Mouse (Mus musculus) MEL (cell line): Measurements from ENCODE around the gene Gm20388. TPM values are rescaled to one million over a fixed set of nuclear protein-coding genes. Genes with fewer than 3 reads are reported as not detected.

Source experiments
- DNase-seq: peaks from one replicate; pipeline ENCODE4 v3.0.0; 2011; ENCODE audit warnings: low read depth, low spot score
- H3K27ac ChIP-seq: 2 replicates; pipeline ENCODE4 v1.5.1; 2012; ENCODE audit warnings: low read depth, mild to moderate bottlenecking, control low read depth, low read length, moderate library complexity; ENCODE audit not compliant: control insufficient read depth
- H3K27me3 ChIP-seq, 2 experiments: fragments of 150-350 bp in 1 of 2; sonication (generic) in 1 of 2; 2 replicates each; pipeline ENCODE4 v1.6.1; 2012; ENCODE audit warnings: low read length in 2 of 2, mild to moderate bottlenecking in 2 of 2, improper control_type of control experiment in 1 of 2, moderate library complexity in 1 of 2; ENCODE audit not compliant: insufficient read depth in 2 of 2, control insufficient read depth in 1 of 2
- H3K36me3 ChIP-seq, 2 experiments: 2 replicates each; pipeline ENCODE4 v1.6.1; 2012 to 2014; ENCODE audit warnings: low read length in 2 of 2, improper control_type of control experiment in 1 of 2, inconsistent platforms in 1 of 2, mild to moderate bottlenecking in 1 of 2; ENCODE audit not compliant: insufficient read depth in 2 of 2, control insufficient read depth in 1 of 2
- H3K4me1 ChIP-seq, 2 experiments: fragments of 150-350 bp in 1 of 2; sonication (generic) in 1 of 2; 2 replicates each; pipeline ENCODE4 v1.6.1; 2012; ENCODE audit warnings: low read length in 2 of 2, improper control_type of control experiment in 1 of 2, mild to moderate bottlenecking in 1 of 2; ENCODE audit not compliant: insufficient read depth in 2 of 2, control insufficient read depth in 1 of 2
- H3K4me3 ChIP-seq, 2 experiments: fragments of 150-350 bp in 1 of 2; sonication (generic) in 1 of 2; 2 replicates each; pipeline ENCODE4 v1.5.1; 2012; ENCODE audit warnings: low read depth in 2 of 2, low read length in 2 of 2, mild to moderate bottlenecking in 2 of 2, moderate library complexity in 2 of 2, control low read depth in 1 of 2, improper control_type of control experiment in 1 of 2; ENCODE audit not compliant: control insufficient read depth in 1 of 2, insufficient read depth in 1 of 2
- H3K79me2 ChIP-seq: 2 replicates; pipeline ENCODE4 v1.6.1; 2012; ENCODE audit warnings: mild to moderate bottlenecking, low read length, moderate library complexity; ENCODE audit not compliant: control insufficient read depth, poor library complexity, insufficient read depth
- H3K9ac ChIP-seq: 2 replicates; pipeline ENCODE4 v1.6.1; 2012; ENCODE audit warnings: low read depth, mild to moderate bottlenecking, control low read depth, low read length, moderate library complexity; ENCODE audit not compliant: control insufficient read depth, poor library complexity, severe bottlenecking
- H3K9me3 ChIP-seq: fragments of 150-350 bp; sonication (generic); replicated peaks from 2 replicates; pipeline ENCODE4 v1.6.1; 2012; ENCODE audit warnings: mild to moderate bottlenecking, low read length, improper control_type of control experiment, moderate library complexity; ENCODE audit not compliant: insufficient read depth
- BHLHE40 ChIP-seq: IDR thresholded peaks from 2 replicates; pipeline ENCODE4 v1.6.1; 2012; ENCODE audit warnings: low read depth, mild to moderate bottlenecking, inconsistent platforms, low read length, improper control_type of control experiment, borderline replicate concordance
- CHD1 ChIP-seq: IDR thresholded peaks from 2 replicates; pipeline ENCODE4 v1.6.1; 2012; ENCODE audit warnings: low read depth, mild to moderate bottlenecking, inconsistent platforms, low read length, improper control_type of control experiment
- CHD2 ChIP-seq: IDR thresholded peaks from 2 replicates; pipeline ENCODE4 v1.6.1; 2011; ENCODE audit warnings: low read length, improper control_type of control experiment
- ELF1 ChIP-seq: IDR thresholded peaks from 2 replicates; pipeline ENCODE4 v1.6.1; 2014; ENCODE audit warnings: low read depth, mild to moderate bottlenecking, inconsistent platforms, low read length, improper control_type of control experiment, moderate library complexity
- GATA1 ChIP-seq: IDR thresholded peaks from 2 replicates; pipeline ENCODE4 v1.6.1; 2011; ENCODE audit warnings: low read depth, low read length, improper control_type of control experiment
- HCFC1 ChIP-seq: IDR thresholded peaks from 2 replicates; pipeline ENCODE4 v1.6.1; 2012; ENCODE audit warnings: low read depth, mild to moderate bottlenecking, inconsistent platforms, low read length, improper control_type of control experiment, moderate library complexity
- JUND ChIP-seq: IDR thresholded peaks from 2 replicates; pipeline ENCODE4 v1.6.1; 2011; ENCODE audit warnings: low read depth, mild to moderate bottlenecking, improper control_type of control experiment, low read length
- KAT2A ChIP-seq: conservative IDR thresholded peaks from 2 replicates; pipeline ENCODE4 v1.6.1; 2012; ENCODE audit warnings: low read depth, low read length, improper control_type of control experiment, inconsistent platforms
- MAX ChIP-seq: IDR thresholded peaks from 2 replicates; pipeline ENCODE4 v1.6.1; 2011; ENCODE audit warnings: low read length, improper control_type of control experiment
- MAZ ChIP-seq: IDR thresholded peaks from 2 replicates; pipeline ENCODE4 v1.6.1; 2012; ENCODE audit warnings: low read depth, mild to moderate bottlenecking, inconsistent platforms, low read length, improper control_type of control experiment
- MEF2A ChIP-seq: IDR thresholded peaks from 2 replicates; pipeline ENCODE4 v1.6.1; 2014; ENCODE audit warnings: low read depth, mild to moderate bottlenecking, inconsistent platforms, low read length, improper control_type of control experiment; ENCODE audit not compliant: poor library complexity, insufficient replicate concordance, severe bottlenecking; ENCODE audit errors: extremely low read depth
- MXI1 ChIP-seq: IDR thresholded peaks from 2 replicates; pipeline ENCODE4 v1.6.1; 2011; ENCODE audit warnings: mild to moderate bottlenecking, low read depth, low read length, improper control_type of control experiment
- MYB ChIP-seq: IDR thresholded peaks from 2 replicates; pipeline ENCODE4 v1.6.1; 2011; ENCODE audit warnings: mild to moderate bottlenecking, low read depth, low read length, improper control_type of control experiment
- MYC ChIP-seq: IDR thresholded peaks from 2 replicates; pipeline ENCODE4 v1.6.1; 2011; ENCODE audit warnings: low read depth, mild to moderate bottlenecking, low read length, improper control_type of control experiment, moderate library complexity
- POLR2A ChIP-seq, 2 experiments: IDR thresholded peaks; 2 replicates each; pipeline ENCODE4 v1.6.1; 2011 to 2012; ENCODE audit warnings: low read length in 2 of 2, mild to moderate bottlenecking in 2 of 2, control low read depth in 1 of 2, improper control_type of control experiment in 1 of 2, low read depth in 1 of 2, moderate library complexity in 1 of 2; ENCODE audit not compliant: control insufficient read depth in 1 of 2, insufficient read depth in 1 of 2, poor library complexity in 1 of 2
- POLR2AphosphoS5 ChIP-seq: IDR thresholded peaks from 2 replicates; pipeline ENCODE4 v1.6.1; 2012; ENCODE audit warnings: low read depth, borderline replicate concordance, mild to moderate bottlenecking, inconsistent platforms, low read length, moderate library complexity, mixed read lengths
- RAD21 ChIP-seq: IDR thresholded peaks from 2 replicates; pipeline ENCODE4 v1.6.1; 2011; ENCODE audit warnings: mild to moderate bottlenecking, low read depth, low read length, improper control_type of control experiment
- RCOR1 ChIP-seq: IDR thresholded peaks from 2 replicates; pipeline ENCODE4 v1.6.1; 2012; ENCODE audit warnings: low read depth, mild to moderate bottlenecking, inconsistent platforms, low read length, improper control_type of control experiment
- SMC3 ChIP-seq: IDR thresholded peaks from 2 replicates; pipeline ENCODE4 v1.6.1; 2011; ENCODE audit warnings: low read depth, low read length, improper control_type of control experiment
- TAL1 ChIP-seq: IDR thresholded peaks from 2 replicates; pipeline ENCODE4 v1.6.1; 2012; ENCODE audit warnings: mild to moderate bottlenecking, inconsistent platforms, low read length, moderate library complexity, mixed read lengths
- TCF12 ChIP-seq: IDR thresholded peaks from 2 replicates; pipeline ENCODE4 v1.6.1; 2014; ENCODE audit warnings: low read depth, mild to moderate bottlenecking, inconsistent platforms, low read length, improper control_type of control experiment, moderate library complexity
- USF2 ChIP-seq, 2 experiments: IDR thresholded peaks; 2 replicates each; pipeline ENCODE4 v1.6.1; 2011 to 2012; ENCODE audit warnings: improper control_type of control experiment in 2 of 2, low read length in 2 of 2, borderline replicate concordance in 1 of 2, inconsistent platforms in 1 of 2, low read depth in 1 of 2, mild to moderate bottlenecking in 1 of 2; ENCODE audit not compliant: insufficient read depth in 1 of 2
- ZC3H11A ChIP-seq: IDR thresholded peaks from 2 replicates; pipeline ENCODE4 v1.6.1; 2012; ENCODE audit warnings: low read depth, mild to moderate bottlenecking, inconsistent platforms, low read length, improper control_type of control experiment
- ZKSCAN1 ChIP-seq: IDR thresholded peaks from 2 replicates; pipeline ENCODE4 v1.6.1; 2012; ENCODE audit warnings: low read depth, mild to moderate bottlenecking, inconsistent platforms, low read length, improper control_type of control experiment, moderate library complexity
- ZMIZ1 ChIP-seq: IDR thresholded peaks from 2 replicates; pipeline ENCODE4 v1.6.1; 2012; ENCODE audit warnings: low read depth, mild to moderate bottlenecking, inconsistent platforms, low read length, improper control_type of control experiment, moderate library complexity
- polyA plus RNA-seq, 2 experiments: library from polyadenylated mRNA; stranded (reverse) in 1 of 2; unstranded in 1 of 2; fragments of >175 nt in 1 of 2; fragments of >200 nt in 1 of 2; gene quantifications; 2 replicates each; pipeline versions ENCODE4 v1.2.1 to v1.2.4; 2012; ENCODE audit warnings: low replicate concordance in 2 of 2, low read depth in 1 of 2; ENCODE audit not compliant: insufficient read length in 2 of 2, insufficient read depth in 1 of 2, missing spikeins in 1 of 2
- total RNA-seq: library from RNA; depleted of rRNA; stranded (reverse); fragments of 300-350 nt; gene quantifications from 2 replicates; pipeline ENCODE4 v1.2.3, GENCODE M21; 2012

The Gm20388 gene
- total and polyA plus RNA-seq, 3 experiments, result 11.1 to 17.8 TPM; not detected in 1

DNA sequence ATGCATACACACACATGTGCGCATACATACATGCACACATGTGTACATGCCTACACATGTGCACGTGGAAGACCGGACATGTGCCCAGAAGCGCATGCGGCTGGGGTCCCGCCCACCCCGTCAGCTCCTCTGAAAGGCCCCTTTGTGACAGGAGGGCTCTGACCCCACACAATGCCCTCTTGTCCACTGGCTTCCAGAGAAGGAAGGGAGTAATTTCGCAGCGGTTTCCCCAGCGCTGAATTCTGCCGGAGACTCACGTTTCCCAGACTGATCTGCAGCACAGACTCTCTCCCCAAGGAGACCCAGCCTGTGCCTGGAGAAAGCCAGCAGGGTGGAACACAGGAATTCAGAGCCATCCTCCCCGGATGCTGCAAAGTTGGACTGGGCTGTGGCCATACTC lies 1153.0 kb downstream of the Gm20388 start:
- Histone ChIP-seq H3K9me3 (no peaks in the 10 kb centered on the region), H3K27ac (no peak overlapping the region), H3K4me3 (no peak overlapping the region), H3K79me2 (no peaks in the 10 kb centered on the region), H3K4me1 (no peaks in the 10 kb centered on the region), H3K36me3 (no peaks in the 10 kb centered on the region), H3K27me3 (no peaks in the 10 kb centered on the region), H3K9ac (no peak overlapping the region)
- no peak for DNase-seq
- no peak for TF ChIP-seq BHLHE40
- TF ChIP-seq JUND, result no peak
- TF ChIP-seq MYB, result no peak
- TF ChIP-seq POLR2A (IDR thresholded peaks at IDR 0.05; ENCODE audit: control insufficient read depth in 1 of 2, insufficient read depth in 1 of 2, low read depth in 1 of 2, low read length in 2 of 2, poor library complexity in 1 of 2), result no peak
- TF ChIP-seq ZKSCAN1, result no peak
- no peak for TF ChIP-seq GATA1
- no peak for TF ChIP-seq SMC3
- TF ChIP-seq KAT2A, result no peak

DNA sequence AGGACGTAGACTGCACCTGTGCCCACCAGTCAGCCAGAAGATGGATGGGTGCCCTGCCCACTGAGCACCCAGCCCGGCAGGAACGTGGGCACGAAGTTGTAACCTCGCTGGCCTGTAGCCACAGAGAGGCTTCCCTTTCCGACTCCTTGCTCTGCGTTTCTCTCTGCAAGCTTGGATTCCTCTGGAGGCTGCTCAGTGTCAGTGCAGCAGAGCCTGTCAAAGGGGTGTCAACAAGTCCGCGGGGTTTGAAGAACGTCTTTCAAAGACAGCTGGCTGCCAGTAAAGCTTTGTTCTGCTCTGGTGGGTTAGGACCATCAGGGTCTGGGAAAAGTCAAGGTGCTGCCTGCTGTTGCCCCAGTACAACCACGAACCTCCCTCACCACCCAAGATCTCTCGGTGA lies 1160.8 kb downstream of the Gm20388 start:
- Histone ChIP-seq H3K9ac (no peak overlapping the region), H3K4me1 (no peaks in the 10 kb centered on the region), H3K4me3 (no peak overlapping the region), H3K36me3 (no peaks in the 10 kb centered on the region), H3K27ac (no peak overlapping the region), H3K9me3 (no peaks in the 10 kb centered on the region), H3K27me3 (no peaks in the 10 kb centered on the region), H3K79me2 (no peaks in the 10 kb centered on the region)
- DNase-seq, result no peak
- TF ChIP-seq MAX (no peak), RAD21 (no peak), RCOR1 (no peak), ZC3H11A (no peak), USF2 (IDR thresholded peaks at IDR 0.05; ENCODE audit: borderline replicate concordance in 1 of 2, insufficient read depth in 1 of 2, low read depth in 1 of 2, low read length in 2 of 2) (no peak), ZMIZ1 (no peak), POLR2A (IDR thresholded peaks at IDR 0.05; ENCODE audit: control insufficient read depth in 1 of 2, insufficient read depth in 1 of 2, low read depth in 1 of 2, low read length in 2 of 2, poor library complexity in 1 of 2) (no peak), MYC (no peak), MXI1 (no peak), POLR2AphosphoS5 (no peak), TCF12 (no peak), MAZ (no peak), CHD2 (no peak), CHD1 (no peak), ELF1 (no peak), MEF2A (no peak), HCFC1 (no peak), TAL1 (no peak), JUND (no peak)
